Mouse (Mus musculus) heart, adult 2 months (tissue): ENCODE results near the gene Ddx54.

Source experiments
- CTCF ChIP-seq: fragments of 200-600 bp; IDR thresholded peaks from 2 replicates; pipeline ENCODE4 v1.8.1; 2022; ENCODE audit warnings: antibody characterized with exemption, mild to moderate bottlenecking, moderate library complexity
- EP300 ChIP-seq: fragments of 200-500 bp; IDR thresholded peaks from 2 replicates; pipeline ENCODE4 v1.6.1; 2011; ENCODE audit warnings: low read depth, low read length, control low read depth; ENCODE audit not compliant: insufficient read depth
- POLR2A ChIP-seq: fragments of 200-500 bp; IDR thresholded peaks from 2 replicates; pipeline ENCODE4 v1.6.1; 2011; ENCODE audit warnings: mild to moderate bottlenecking, low read depth, low read length, control low read depth; ENCODE audit not compliant: insufficient read depth

DNA sequence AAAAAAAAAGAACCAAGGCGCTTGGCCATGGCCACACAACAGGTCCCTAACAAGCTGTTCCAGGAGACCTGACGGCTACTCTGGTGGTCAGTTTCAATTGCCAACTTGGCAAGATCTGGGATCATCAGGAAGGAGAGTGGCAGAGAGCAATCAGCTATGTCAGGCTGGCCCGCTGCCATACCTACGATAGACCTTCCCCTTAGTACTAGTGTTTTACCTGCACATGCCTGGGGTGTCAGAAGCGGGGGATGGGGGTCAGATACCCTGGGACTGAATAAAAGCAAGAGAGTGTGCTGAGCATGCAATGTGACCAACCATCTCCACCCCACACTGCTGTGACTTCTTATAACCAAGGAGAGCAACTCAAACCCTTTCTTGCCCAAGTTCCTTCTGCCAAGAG is 1.6 kb upstream of the Ddx54 start:
- TF ChIP-seq CTCF (no peak), POLR2A (no peak), EP300 (no peak)
